Mouse (Mus musculus) intestine, embryonic 16.5 days (tissue): ENCODE data around the gene Rps23. TPM values are rescaled to one million over a fixed set of nuclear protein-coding genes. Genes with fewer than 3 reads are reported as not detected.
"Not testable (repeated sequence)": the region's sequence is repeated elsewhere in the genome, so short reads cannot be mapped to it uniquely, and the experiment has no call there.

Experiments
- ATAC-seq: fragments of 200-750 bp; cut with Nextera tagmentation; 2 replicates; pipeline ENCODE4 v1.8.0; 2017; ENCODE audit warnings: moderate TSS enrichment, moderate library complexity
- H3K27ac ChIP-seq: fragments of 300-500 bp; sonication (generic); 2 replicates; pipeline ENCODE4 v1.5.1; 2014; ENCODE audit warnings: mild to moderate bottlenecking, low read length
- H3K27me3 ChIP-seq: fragments of 300-500 bp; sonication (generic); replicated peaks from 2 replicates; pipeline ENCODE4 v1.6.1; 2014; ENCODE audit warnings: low read length, control low read depth, mixed read lengths; ENCODE audit not compliant: control insufficient read depth, insufficient read depth
- H3K36me3 ChIP-seq: fragments of 300-500 bp; sonication (generic); 2 replicates; pipeline ENCODE4 v1.6.1; 2014; ENCODE audit warnings: low read length, control low read depth; ENCODE audit not compliant: control insufficient read depth, insufficient read depth
- H3K4me1 ChIP-seq: fragments of 300-500 bp; sonication (generic); 2 replicates; pipeline ENCODE4 v1.6.1; 2014; ENCODE audit warnings: low read length, control low read depth, mixed read lengths; ENCODE audit not compliant: control insufficient read depth, insufficient read depth
- H3K4me2 ChIP-seq: fragments of 300-500 bp; sonication (generic); 2 replicates; pipeline ENCODE4 v1.6.1; 2014; ENCODE audit warnings: low read depth, low read length, control low read depth
- H3K4me3 ChIP-seq: fragments of 300-500 bp; sonication (generic); 2 replicates; pipeline ENCODE4 v1.5.1; 2014; ENCODE audit warnings: mild to moderate bottlenecking, low read length
- H3K9ac ChIP-seq: fragments of 300-500 bp; sonication (generic); 2 replicates; pipeline ENCODE4 v1.6.1; 2014; ENCODE audit warnings: low read depth, low read length
- H3K9me3 ChIP-seq: fragments of 300-500 bp; sonication (generic); 2 replicates; pipeline ENCODE4 v1.6.1; 2016; ENCODE audit warnings: low read length, control low read depth; ENCODE audit not compliant: control insufficient read depth
- WGBS: fragments of 180-500 bp; shearing (Covaris S2); extraction: QIAGEN DNeasy Blood & Tissue Kit; methylation state at CpG from one replicate; pipeline ENCODE4 v1.1.7; 2014; 5-methylcytosine and 5-hydroxymethylcytosine counted together
- polyA plus RNA-seq: library from polyadenylated mRNA; unstranded; fragments of >200 nt; fragmentation: Nextera tagmentation; extraction: Ambion mirVana; gene quantifications from 2 replicates; pipeline ENCODE4 v1.2.1, GENCODE M21; 2015

Rps23 gene
- polyA plus RNA-seq, 1 experiment from 2014 or later: 163 TPM

- WGBS: 90% methylated on average over 12 of the region's 12 CpGs
- H3K4me1 ChIP-seq: no peaks in the 10 kb centered on the region
- H3K9ac ChIP-seq: no peak overlapping the region
- H3K27me3 ChIP-seq: no peaks in the 10 kb centered on the region
- no peak overlapping the region for H3K4me3 ChIP-seq
- H3K27ac ChIP-seq: no peak overlapping the region
- no peaks in the 10 kb centered on the region for H3K9me3 ChIP-seq
- no peaks in the 10 kb centered on the region for H3K36me3 ChIP-seq
- no peak for ATAC-seq
- no peak overlapping the region for H3K4me2 ChIP-seq
These were observed 15.4 kb upstream of the Rps23 start for GRCm38 (mm10) chr13:90907376-90907775.

- Histone ChIP-seq H3K9ac (no peak overlapping the region), H3K4me1 (no peaks in the 10 kb centered on the region), H3K36me3 (no peaks in the 10 kb centered on the region), H3K4me2 (no peak overlapping the region), H3K4me3 (no peak overlapping the region), H3K27me3 (no peaks in the 10 kb centered on the region), H3K9me3 (no peaks in the 10 kb centered on the region), H3K27ac (no peak overlapping the region)
- 78% methylated on average over 17 of the region's 17 CpGs for WGBS
- ATAC-seq: no peak
These were observed 9.7 kb upstream of the Rps23 start for GRCm38 (mm10) chr13:90912760-90913674.

- Histone ChIP-seq H3K4me1 (no peaks in the 10 kb centered on the region), H3K4me2 (no peak overlapping the region), H3K9ac (no peak overlapping the region), H3K27me3 (no peaks in the 10 kb centered on the region), H3K4me3 (no peak overlapping the region), H3K27ac (no peak overlapping the region), H3K36me3 (no peaks in the 10 kb centered on the region), H3K9me3 (no peaks in the 10 kb centered on the region)
- WGBS: 61% methylated on average over 7 of the region's 7 CpGs
- ATAC-seq: no peak
These were observed 9.0 kb upstream of the Rps23 start for GRCm38 (mm10) chr13:90913675-90914192.

GRCm38 (mm10) chr13:90914721-90915120 lies 8.0 kb upstream of the Rps23 start:
- Histone ChIP-seq H3K4me1 (no peaks in the 10 kb centered on the region), H3K4me2 (no peak overlapping the region), H3K9ac (no peak overlapping the region), H3K4me3 (no peak overlapping the region), H3K36me3 (no peaks in the 10 kb centered on the region), H3K27me3 (no peaks in the 10 kb centered on the region), H3K27ac (no peak overlapping the region), H3K9me3 (no peaks in the 10 kb centered on the region)
- WGBS: 89% methylated on average over 4 of the region's 4 CpGs
- no peak for ATAC-seq

GRCm38 (mm10) chr13:90923617-90924016 lies 859 bp downstream of the Rps23 start:
- Histone ChIP-seq H3K4me3 (peak overlapping the region; percentile 81), H3K4me2 (peak overlapping the region; percentile 60), H3K27ac (peak overlapping the region; percentile 84; the same call in 1 of the 2 replicates), H3K9ac (peak overlapping the region; percentile 98)
- ATAC-seq, H3K36me3 ChIP-seq, H3K27me3 ChIP-seq, H3K9me3 ChIP-seq, H3K4me1 ChIP-seq: not testable (repeated sequence)
- WGBS: under 1% methylated on average over 13 of the region's 13 CpGs

- 45% methylated on average over 9 of the region's 9 CpGs for WGBS
- H3K9ac ChIP-seq: peak overlapping the region; percentile 98
- H3K4me1 ChIP-seq: 0 out of 2 replicates have a peak, but pooled peaks cover 3% of the 10 kb centered on the region
- peak overlapping the region; percentile 81 for H3K4me3 ChIP-seq
- peak overlapping the region; percentile 60 for H3K4me2 ChIP-seq
- no peak overlapping the region; the same call in 1 of the 2 replicates for H3K27ac ChIP-seq
- H3K36me3 ChIP-seq: peaks cover 6% of the 10 kb centered on the region; the same call in 1 of the 2 replicates
- H3K27me3 ChIP-seq: no peaks in the 10 kb centered on the region
- ATAC-seq: no peak
- no peaks in the 10 kb centered on the region for H3K9me3 ChIP-seq
These were observed 1.3 kb downstream of the Rps23 start for GRCm38 (mm10) chr13:90924072-90924471.

GRCm38 (mm10) chr13:90925191-90925590 lies 2.4 kb downstream of the Rps23 start:
- Histone ChIP-seq H3K36me3 (peaks cover 6% of the 10 kb centered on the region; the same call in 1 of the 2 replicates), H3K4me1 (0 out of 2 replicates have a peak, but pooled peaks cover 3% of the 10 kb centered on the region), H3K9me3 (no peaks in the 10 kb centered on the region), H3K27ac (no peak overlapping the region), H3K4me3 (no peak overlapping the region), H3K9ac (no peak overlapping the region), H3K27me3 (no peaks in the 10 kb centered on the region), H3K4me2 (no peak overlapping the region)
- ATAC-seq: no peak
- 93% methylated on average over 5 of the region's 5 CpGs for WGBS

GRCm38 (mm10) chr13:90926125-90926765 lies 3.5 kb downstream of the Rps23 start:
- no peak overlapping the region for H3K27ac ChIP-seq

GRCm38 (mm10) chr13:90926938-90927633 lies 4.3 kb downstream of the Rps23 start:
- H3K4me1 ChIP-seq: 0 out of 2 replicates have a peak, but pooled peaks cover 3% of the 10 kb centered on the region
- no peak overlapping the region for H3K9ac ChIP-seq
- H3K9me3 ChIP-seq: no peaks in the 10 kb centered on the region
- no peak for ATAC-seq
- H3K4me2 ChIP-seq: no peak overlapping the region
- H3K27ac ChIP-seq: no peak overlapping the region
- 68% methylated on average over 5 of the region's 5 CpGs for WGBS
- H3K36me3 ChIP-seq: peaks cover 6% of the 10 kb centered on the region; the same call in 1 of the 2 replicates
- no peaks in the 10 kb centered on the region for H3K27me3 ChIP-seq
- no peak overlapping the region for H3K4me3 ChIP-seq

More at GRCm38 (mm10) chr13:90926125-90926765, 3.5 kb downstream of the Rps23 start:
- Histone ChIP-seq H3K4me2 (no peak overlapping the region), H3K9ac (no peak overlapping the region), H3K27me3 (no peaks in the 10 kb centered on the region), H3K36me3 (peaks cover 6% of the 10 kb centered on the region; the same call in 1 of the 2 replicates), H3K4me1 (0 out of 2 replicates have a peak, but pooled peaks cover 3% of the 10 kb centered on the region), H3K9me3 (no peaks in the 10 kb centered on the region), H3K4me3 (no peak overlapping the region)
- ATAC-seq: no peak
- WGBS: 82% methylated on average over 7 of the region's 7 CpGs
